Mouse (Mus musculus) ovary, postnatal 10 days (tissue): Measurements from ENCODE around the gene Adipoq.

ENCODE experiments used
- DNase-seq: peaks from one replicate; pipeline ENCODE4 v3.0.0; 2022; ENCODE audit warnings: low spot score

The Adipoq gene

DNA sequence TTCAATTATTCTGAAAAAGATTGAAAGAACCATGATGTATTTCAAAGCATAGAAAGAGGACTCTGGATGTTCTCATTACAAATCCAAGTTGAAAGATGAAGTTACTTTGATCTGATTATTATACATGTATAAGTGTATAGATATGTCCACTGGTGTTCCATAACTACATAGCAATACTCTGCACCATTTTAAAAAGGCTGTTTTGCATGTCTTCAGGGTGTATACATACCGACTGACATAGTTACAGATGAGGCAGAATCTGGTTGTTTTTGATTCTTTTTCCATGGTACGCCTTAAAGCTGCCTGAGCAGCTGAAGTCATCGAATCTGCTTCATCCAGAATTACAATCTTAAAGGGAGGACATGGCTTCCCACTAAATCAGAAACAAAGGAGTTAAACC lies 30.9 kb upstream of the Adipoq start:
- no peak for DNase-seq

DNA sequence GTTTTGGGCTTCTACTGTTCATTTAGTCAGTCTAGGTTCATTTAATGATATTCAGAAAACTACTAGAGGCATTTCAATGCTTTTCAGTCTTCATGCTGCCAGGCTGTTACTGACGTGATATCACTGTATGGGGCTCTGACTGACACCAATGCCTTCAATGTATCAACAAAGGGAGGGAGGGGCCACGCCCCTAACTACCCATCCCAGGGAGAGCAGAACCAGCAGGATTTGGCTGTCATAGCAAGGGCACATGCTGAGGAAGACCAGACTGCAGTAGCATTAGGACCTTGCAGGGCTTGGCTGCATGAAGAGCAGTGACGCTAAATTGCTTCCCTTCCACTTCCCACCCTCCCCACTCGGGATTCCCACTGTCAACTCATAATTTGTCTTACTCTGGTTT lies 29.2 kb upstream of the Adipoq start:
- no peak for DNase-seq

DNA sequence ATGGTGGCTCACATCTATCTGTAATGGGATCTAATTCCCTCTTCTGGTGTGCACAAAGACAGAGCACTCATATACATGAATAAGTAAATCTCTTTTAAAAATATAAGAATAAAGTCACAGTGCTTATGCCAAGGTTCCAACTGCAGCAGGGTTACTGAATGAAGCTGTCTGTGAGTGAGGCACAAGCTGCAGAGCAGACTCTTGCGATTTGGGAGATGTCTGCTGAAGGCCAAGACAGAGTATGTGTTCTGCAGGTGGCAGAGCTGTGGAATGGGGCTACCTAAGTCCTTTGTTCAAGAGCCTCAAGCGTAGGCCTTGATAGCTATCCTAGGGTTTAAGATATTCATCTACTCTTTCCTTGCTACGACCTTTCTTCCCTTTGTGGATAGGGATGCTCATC lies 23.9 kb upstream of the Adipoq start:
- DNase-seq: no peak

DNA sequence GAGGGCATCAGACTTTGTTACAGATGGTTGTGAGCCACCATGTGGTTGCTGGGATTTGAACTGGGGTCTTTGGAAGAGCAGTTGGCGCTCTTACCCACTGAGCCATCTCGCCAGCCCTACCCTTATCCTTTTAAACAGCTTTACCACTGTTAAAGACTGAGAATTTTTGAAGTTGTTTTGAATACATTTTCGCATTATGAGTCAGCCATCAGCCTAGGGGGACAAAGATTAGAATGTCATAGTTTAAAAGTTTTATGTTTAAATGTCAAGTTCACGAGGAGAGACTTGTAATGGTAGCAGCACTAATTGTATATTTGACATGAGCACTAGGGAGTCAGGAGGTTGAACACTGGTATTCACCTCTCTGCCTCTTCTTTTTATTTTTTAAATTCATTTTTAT lies 23.2 kb upstream of the Adipoq start:
- no peak for DNase-seq

DNA sequence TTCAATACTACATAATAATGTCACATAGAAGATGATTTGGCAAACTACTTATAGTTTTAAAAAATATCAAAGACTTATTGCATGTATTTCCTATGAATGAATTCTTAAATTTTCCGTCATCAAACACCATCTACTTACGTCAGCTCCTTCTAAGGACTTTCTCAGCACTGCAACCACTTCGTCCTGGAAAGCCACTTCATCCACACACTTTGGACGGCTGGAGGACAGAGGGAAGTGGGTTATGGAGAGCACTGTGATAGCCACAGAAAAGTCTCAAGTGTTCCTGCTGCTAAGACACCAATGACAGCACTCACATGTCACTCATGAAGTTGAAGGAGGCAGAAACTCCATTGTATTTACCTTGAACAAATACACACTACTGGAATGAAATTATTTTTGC lies 21.9 kb upstream of the Adipoq start:
- DNase-seq: no peak

DNA sequence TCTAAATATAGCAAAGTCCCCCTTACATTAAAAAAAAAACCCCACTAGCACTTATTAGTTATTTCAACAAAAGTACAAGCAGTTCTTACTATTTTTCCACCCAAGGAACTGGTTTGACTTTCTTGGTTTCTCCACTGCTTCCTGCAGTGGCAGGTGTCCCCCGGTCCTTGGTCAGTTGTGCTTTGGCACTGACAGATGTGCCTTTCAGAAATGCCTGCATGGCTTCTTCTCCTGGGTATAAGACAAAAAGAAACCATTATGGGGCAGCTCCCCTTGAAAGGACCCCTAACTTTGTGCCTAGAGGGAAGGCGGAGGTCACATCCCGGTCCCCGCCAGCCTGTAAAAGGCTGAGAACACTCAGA lies 19.0 kb upstream of the Adipoq start:
- DNase-seq: no peak

DNA sequence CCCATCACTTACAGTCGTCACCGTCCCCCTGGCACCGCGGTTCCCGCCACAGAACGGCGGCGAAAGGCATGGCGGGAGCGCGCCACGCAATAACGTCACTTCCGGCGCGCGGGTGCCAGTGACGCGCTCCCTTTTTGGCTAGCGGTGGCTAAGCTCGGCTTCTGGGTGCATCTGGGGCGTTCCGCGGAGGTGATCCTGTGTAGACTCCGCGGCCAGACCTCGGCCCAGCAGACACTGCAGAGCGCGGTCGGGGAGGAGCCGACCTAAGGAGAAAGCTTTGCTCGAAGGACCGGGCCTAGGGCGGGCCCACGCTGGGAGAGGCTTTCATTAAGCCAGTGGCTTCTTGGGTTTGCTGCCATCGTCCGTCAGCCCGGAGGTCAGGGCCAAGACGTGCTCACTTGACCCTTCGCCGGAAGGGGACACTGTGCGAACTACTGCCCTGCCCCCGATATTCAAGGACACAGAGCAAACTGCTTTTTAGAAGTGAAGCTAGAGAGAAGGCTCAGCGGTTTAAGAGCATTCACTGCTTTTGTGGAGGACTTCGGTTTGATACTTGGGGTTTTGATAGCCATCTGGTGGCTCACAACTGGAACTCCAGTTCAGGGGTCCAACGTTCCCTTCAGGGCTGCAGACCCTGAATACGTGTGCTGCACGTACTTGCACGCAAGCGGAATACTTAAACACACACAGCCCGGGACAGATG lies 18.5 kb upstream of the Adipoq start, which contains the start of gene Rfc4:
TSS of gene Rfc4 (minus strand) at position 65 of the 703 bp plus-strand sequence.
- DNase-seq: peak; percentile 90

DNA sequence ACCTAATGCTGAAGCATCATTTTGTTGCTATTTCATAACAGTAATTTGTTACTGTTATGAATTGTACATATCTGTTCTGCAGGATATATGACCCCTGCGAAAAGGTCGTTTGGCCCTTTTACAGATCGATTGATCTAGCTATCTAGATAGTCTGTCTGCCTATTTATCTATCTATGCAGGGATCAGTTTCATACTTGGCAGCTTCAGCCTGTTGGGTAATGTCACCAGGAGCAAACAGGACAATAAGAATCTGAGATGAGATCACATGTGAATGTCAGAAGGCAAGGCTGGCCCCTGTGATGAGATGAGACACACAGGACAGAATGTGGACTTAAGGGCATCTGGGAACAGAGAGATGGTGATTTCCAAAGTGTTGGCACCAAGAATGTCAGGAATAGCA lies 16.0 kb upstream of the Adipoq start:
- no peak for DNase-seq

DNA sequence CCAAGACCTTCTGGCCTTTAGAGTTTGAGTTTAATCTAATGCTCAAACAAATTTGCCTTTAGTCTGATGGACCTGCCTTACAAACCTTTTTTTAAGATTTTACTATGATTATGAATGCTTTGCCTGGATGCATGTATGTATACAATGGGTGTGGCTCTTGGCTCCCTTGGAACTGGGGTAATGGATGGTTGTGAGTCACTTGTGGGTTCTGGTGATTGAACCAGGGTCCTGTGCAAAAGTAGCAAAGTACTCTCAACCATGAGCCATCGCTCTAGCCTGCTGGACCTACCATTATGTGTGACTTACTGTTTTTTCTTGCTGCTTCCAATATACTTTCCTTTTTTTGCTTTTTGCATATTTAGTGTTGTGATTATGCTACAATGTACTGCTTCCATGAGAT lies 14.0 kb upstream of the Adipoq start:
- no peak for DNase-seq

DNA sequence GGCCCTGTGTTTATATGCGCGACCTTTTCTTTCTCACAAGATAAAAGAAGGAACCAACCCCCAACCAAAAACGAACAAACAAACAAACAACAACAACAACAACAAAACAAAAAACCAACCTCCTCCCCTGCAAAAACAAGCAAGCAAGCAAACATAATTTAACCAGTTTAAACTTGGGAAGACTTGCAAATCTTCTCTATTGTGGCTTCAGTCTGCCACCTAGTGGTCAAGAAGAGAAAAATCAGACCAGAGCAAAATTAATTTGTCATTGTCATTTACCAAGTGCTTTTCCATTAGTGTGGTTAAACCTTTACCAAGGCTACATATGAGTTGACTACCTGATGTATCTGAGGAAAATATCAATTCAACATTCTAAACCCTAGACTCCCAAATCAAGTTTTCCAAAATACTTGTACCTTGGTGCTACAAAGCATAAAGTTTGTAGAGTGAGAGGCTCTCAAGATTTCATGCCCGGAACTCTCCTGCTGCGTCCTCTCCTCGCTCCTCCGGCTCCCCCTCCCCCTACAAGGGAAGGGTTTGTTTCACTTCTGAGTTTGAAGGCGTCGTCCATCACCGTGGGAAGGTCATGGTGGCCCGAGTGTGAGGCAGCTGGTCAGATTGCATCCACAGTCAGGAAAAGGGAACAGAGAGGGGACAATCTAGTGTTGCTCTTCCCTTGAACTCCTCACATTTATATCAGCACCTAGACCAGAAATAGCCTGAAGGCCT lies 10.8 kb upstream of the Adipoq start:
- no peak for DNase-seq

DNA sequence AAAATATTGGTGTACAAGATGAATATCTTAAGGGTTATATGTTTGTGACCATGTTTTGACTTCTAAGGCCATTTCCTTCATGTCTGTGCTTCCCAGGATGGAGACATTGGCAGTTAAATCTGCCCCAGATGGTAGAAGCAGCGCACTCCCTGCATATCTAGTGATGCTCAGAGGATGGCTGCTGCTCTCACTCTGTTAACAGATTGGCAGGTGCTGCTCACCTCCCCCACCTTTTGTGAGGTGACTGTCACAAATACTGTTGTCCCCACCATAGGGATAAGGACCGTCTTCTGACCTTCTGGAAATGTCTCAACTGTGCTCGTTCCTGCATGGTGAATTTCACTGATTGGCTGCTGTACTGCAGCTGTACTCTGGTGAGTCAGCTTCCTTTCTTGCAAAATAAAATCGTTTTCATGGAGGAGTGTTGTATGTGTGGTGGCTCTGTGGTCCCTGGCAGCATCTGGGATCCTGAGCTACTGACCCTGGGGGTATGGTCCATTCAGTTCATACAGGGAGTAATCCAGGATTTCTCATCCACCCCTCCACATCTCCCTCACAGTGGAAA lies 9.8 kb upstream of the Adipoq start:
- DNase-seq: no peak

DNA sequence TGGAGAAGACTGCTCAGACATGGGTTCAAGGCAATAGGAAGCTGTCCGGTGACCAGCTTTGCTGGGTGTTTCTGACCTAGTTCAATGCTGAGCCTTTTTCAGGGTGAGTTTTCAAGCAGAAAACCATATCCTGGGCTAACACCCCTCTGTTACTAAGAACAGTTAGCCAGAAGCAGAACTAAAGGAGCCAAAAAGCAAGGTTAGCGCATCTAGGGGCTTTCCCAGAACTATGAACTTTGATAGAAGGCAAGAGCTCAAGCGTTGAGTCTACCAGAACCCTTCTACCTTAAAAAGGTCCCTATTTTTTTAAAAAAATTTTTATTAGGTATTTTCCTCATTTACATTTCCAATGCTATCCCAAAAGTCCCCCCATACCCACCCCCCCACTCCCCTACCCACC lies 5.4 kb upstream of the Adipoq start:
- DNase-seq: no peak

DNA sequence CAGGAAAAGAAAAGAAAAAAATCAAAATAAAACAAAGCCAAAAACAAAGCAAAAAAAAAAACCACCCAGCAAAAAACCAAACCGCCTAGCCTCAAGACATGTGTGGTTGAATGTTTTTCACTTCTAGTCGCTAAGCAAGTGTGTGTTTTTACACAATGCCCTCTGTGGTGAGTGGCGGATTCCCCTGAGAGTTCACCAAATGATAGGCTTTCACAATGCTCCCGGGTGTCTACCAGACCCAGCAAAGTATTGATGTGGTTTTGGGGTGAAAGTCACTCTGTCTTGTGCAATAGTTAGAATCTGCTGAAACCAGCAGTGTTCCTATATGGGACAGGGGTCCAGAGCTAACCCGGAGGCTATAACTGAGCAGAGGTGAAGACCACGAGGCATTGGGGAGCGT lies 2.0 kb upstream of the Adipoq start:
- no peak for DNase-seq

DNA sequence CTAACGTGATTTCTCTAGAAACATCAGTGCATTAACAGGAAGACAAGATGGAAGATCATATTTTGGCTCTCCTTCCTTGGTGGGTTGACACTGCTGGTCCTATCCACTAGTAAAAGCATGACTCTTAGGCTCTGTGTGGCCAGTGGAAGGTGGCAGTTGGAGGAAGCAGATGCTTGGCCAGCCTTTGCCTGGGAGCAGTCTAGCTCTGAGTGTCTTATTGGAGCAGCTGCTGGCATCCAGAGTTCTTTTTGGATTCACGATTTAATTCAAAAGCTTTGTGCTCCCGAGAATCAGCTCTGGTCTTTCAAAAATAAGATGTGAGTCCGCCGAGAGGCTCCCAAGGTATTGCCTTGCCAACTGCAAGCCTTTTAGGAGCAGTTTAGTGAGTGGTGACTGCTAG lies 1.1 kb upstream of the Adipoq start:
- no peak for DNase-seq

DNA sequence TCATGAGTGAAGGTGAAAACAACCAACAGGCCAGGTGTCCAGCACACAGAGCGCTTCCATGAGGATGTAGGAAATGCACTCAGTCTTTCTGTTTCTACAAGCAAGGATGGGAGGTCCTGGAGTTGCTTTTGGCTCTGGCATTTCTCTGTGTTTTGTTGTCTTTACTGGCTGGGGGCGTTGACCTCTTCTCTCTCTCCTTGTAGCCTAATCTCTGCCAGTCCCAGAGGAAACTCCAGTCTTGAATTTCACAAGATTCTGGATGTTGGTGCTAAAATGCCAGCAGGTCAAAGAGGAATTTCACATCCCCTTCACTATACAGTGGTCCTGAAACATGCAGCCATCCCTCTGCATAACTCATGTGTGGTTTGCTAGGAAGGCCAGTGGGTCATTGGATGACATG lies 2.6 kb downstream of the Adipoq start:
- no peak for DNase-seq

DNA sequence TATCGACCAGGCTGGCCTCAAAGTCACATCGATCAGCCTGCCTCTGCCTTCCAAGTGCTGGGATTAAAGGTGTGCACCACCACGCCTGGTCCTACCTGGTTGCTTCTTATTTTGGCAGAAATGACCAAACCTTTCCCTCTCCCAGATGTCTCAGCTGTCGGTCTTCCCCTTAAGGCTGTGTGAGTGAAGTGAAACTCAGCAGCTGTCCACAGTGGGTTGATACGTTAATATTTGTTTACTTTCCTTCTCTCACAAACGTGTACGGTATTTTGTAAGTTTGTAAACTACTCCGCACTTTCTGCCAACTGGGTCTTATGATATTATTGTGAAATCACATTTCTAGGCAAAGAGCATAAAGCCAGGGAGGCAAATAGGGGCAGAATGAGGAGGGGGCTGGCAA lies 3.1 kb downstream of the Adipoq start:
- DNase-seq: no peak

DNA sequence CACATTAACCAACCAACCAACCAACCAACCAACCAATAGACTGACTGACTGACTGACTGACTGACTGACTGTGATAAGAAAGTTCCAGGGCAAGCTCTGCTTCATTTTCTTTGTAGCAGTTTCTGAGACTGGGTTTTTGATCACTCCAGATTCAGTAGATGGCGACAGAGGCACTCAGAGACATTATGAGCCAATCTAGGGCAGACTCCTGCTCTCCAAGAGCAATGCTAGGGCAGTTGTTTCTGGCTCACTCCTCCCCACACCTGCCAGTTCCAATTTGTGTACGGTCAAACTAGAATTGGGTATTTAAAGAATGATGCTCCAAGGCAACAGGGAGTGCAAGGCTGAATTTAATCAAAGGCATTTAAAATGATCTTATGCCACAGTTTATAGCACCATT lies 5.1 kb downstream of the Adipoq start:
- DNase-seq: no peak

DNA sequence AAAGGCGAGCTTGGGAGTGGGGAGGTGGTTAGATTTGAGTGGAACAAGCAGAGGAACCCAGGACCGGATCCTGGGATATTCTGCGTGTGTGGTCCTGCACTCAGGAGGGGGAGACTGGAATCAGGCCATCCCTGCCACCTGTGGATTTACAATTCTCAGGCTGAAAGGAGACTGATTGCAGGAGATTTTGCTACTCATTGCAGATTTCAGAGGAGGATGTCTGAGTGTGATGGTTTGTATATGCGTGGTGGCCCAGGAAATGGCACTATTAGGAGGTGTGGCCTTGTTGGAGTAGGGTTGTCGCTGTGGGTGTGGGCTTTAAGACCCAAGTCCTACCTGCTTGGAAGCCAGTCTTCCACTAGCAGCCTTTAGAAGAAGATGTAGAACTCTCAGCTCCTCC lies 7.9 kb downstream of the Adipoq start:
- no peak for DNase-seq

DNA sequence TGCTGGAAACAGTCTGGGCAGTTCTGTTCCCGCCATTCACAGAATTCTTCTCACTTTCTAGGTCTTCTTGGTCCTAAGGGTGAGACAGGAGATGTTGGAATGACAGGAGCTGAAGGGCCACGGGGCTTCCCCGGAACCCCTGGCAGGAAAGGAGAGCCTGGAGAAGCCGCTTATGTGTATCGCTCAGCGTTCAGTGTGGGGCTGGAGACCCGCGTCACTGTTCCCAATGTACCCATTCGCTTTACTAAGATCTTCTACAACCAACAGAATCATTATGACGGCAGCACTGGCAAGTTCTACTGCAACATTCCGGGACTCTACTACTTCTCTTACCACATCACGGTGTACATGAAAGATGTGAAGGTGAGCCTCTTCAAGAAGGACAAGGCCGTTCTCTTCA lies 10.7 kb downstream of the Adipoq start:
- DNase-seq: no peak

DNA sequence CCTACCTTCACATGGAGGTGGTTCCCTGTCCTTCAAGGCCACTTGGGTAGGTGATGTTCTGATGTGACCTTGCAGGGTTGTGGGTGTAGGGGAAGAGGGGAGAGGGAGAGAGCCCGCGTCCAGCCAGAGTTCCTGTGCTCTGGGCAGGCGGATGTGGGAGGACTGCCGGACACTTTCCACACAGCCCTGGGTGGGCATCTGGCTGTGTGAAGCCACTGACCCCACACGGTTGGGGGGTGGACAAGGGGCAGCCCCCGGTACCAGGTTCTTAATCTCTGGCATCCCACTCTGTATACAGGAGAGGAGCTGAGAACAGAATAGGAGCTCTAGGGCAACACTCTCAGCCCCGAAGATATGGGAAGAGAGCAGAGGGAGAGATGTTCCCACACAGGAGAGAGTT lies 12.0 kb downstream of the Adipoq start:
- DNase-seq: no peak

DNA sequence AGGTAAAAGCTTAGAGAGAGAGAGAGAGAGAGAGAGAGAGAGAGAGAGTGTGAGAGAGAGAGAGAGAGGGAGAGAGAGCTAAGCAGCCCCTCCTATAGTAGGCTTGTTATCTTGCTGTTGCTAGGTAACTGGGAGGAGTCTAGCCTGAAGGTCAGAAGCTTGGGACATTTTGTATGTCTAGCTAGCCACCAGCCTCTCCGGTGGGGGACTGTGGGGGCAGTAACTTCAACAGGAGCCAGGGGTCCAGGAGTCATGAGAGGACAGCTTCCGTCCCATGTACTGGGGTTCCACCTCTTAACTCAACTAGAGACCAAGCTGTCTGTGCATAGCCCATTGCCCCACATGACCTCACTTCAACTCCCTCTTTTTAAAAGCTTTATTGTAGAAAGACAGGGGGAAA lies 12.6 kb downstream of the Adipoq start:
- no peak for DNase-seq

DNA sequence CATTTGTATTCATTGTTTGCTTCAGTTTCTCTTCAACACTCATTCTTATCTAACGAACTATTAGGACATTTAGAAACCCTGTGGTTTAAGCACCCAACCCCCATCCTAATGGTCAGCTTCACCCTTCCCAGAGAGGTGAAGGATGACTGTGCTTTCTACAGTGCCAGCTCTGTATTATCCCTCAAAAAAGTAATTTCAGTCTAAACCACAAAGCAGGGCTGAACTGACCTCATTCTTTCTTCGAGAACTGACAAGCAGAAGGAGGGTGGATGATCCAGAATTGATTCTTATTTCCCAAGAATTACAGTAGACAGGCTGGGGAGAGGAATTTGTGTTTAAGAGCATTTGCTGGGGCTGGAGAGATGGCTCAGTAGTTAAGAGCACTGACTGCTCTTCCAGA lies 13.4 kb downstream of the Adipoq start:
- no peak for DNase-seq

DNA sequence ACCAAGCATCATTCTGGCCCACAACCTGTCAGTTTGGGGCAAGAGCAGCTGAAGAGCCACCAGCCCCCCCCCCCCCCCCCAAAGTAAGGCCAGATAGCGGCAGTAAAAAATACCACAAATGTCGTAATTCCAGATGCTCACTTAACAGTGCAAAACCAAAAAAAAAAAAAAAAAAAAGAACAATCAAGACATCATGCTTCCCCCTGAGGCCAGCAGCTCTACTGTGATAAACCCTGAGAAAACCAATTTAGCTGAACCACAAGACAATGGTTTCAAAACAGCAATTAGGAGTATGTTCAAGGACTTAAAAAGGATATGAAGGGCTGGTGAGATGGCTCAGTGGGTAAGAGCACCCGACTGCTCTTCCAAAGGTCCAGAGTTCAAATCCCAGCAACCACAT lies 15.8 kb downstream of the Adipoq start:
- DNase-seq: no peak

DNA sequence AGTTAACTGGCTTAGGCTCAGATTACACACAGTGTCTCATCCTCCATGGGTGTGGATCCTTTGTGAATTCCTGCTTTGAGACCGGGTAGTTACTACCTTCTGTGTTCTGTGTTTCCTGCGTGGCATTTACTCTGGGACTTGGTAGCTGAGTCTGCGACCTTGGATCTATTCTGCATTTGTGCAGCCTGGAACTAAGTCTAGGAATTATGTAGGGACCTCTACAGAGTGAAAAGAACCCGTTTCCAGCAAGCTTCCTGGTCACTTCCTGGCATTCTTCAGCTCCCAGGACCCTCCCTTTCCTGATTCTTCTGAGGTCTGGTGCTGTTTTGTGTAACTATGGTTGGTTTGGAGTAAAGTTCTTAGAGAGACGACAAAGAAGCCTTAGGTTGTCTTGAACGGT lies 18.1 kb downstream of the Adipoq start:
- no peak for DNase-seq
